Comparison of ENCODE assay signal across 7 mouse cellular contexts in the genomic region with DNA sequence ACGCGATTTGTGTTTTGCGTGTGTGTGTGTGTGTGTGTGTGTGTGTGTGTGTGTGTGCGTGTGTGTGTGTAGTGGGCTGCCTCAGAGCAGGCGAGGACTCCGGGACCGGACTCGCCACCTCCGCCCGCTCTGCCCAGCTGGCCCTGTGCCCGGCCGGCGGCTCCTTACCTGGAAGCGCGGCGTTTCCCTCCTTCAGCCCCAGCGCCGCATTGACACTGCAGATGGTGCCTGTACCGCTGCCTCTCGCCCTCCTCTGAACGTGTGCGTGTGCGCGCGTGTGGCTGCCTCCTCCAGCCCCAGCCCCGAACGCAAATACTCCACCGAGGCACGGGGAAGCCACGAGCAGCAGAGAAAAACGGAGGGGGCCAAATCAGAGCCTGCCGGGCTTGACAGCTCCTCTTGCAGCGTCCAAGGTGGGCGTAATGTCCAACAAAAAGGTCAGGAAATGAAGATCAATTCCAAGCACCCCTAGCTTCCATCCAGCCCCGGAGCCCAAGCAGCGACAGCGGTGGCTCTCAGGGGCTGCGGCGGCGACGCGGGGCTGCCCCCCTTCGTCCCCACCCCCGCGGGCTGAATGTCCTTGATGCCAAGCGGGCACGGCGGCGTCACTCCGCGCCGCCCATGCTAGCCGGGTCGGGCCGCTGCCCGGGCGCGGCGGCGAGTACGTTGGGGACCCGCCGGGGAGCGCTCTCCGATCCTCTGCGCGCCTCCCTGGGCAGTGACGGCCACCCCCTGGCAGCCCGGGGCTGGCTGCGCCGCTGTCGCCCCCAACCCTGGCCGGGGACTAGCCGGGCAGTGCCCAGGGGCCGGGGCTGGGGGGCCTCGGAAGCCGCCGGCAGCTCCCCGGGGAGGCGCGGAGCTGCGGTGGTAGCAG. TPM values are rescaled to one million over a fixed set of nuclear protein-coding genes. Genes with fewer than 3 reads are reported as not detected.
DNase-seq lines count a peak whose midpoint lies in the region; ATAC-seq and TF ChIP-seq lines count a peak whose summit lies in the region.

No protein-coding gene starts in this region.

- H3K9ac ChIP-seq in hindbrain, embryonic 15.5 days, result peak overlapping the region; percentile 95
- H3K9ac ChIP-seq in stomach, embryonic 16.5 days (ENCODE audit: low read length), result peak overlapping the region; percentile 81

- H3K27me3 ChIP-seq in cerebellum, adult 2 months (ENCODE audit: control insufficient read depth, insufficient read depth, low read length), result no peaks in the 10 kb centered on the region
- H3K27me3 ChIP-seq in hindbrain, embryonic 15.5 days, result peaks cover 8% of the 10 kb centered on the region
- H3K27me3 ChIP-seq in stomach, embryonic 16.5 days (ENCODE audit: control insufficient read depth, insufficient read depth, low read length), result peaks cover 72% of the 10 kb centered on the region

- 2% methylated on average over 78 of the region's 82 CpGs for WGBS in cerebellum, adult 2 months
- under 1% methylated on average over 79 of the region's 82 CpGs for WGBS in hindbrain, embryonic 15.5 days
- under 1% methylated on average over 78 of the region's 82 CpGs for WGBS in stomach, embryonic 16.5 days

- H3K36me3 ChIP-seq in hindbrain, embryonic 15.5 days, result no peaks in the 10 kb centered on the region
- no peaks in the 10 kb centered on the region for H3K36me3 ChIP-seq in stomach, embryonic 16.5 days (ENCODE audit: control insufficient read depth, insufficient read depth, low read length)

- ATAC-seq in hindbrain, embryonic 15.5 days (ENCODE audit: low FRiP score, low read depth), result peak; percentile 60
- ATAC-seq in stomach, embryonic 16.5 days (ENCODE audit: insufficient read depth, low FRiP score), result peak; percentile 23; the same call in 1 of the 2 replicates

- peak; percentile 45 to 50 for DNase-seq in adrenal gland, adult 18-20 months (ENCODE audit: low spot score in 2 of 2)
- DNase-seq in cerebellum, adult 2 months, result peak; percentile 87 to 88
- DNase-seq in frontal cortex, postnatal 10 days (ENCODE audit: low spot score in 2 of 2), result peak; percentile 59 to 64
- peak; percentile 74 to 80 for DNase-seq in left cerebral cortex, adult 18-20 months (ENCODE audit: low spot score in 2 of 2)
- peak; percentile 55 to 72 for DNase-seq in lung, postnatal 4 days

- H3K4me1 ChIP-seq in cerebellum, adult 2 months (ENCODE audit: control insufficient read depth, insufficient read depth, low read length), result peaks cover 8% of the 10 kb centered on the region
- peaks cover 42% of the 10 kb centered on the region for H3K4me1 ChIP-seq in hindbrain, embryonic 15.5 days (replicated peaks)
- 0 out of 2 replicates have a peak, but pooled peaks cover 9% of the 10 kb centered on the region for H3K4me1 ChIP-seq in stomach, embryonic 16.5 days (ENCODE audit: control insufficient read depth, insufficient read depth, low read length)

- H3K27ac ChIP-seq in cerebellum, adult 2 months (ENCODE audit: insufficient read depth, low read length), result peak overlapping the region; percentile 80
- H3K27ac ChIP-seq in hindbrain, embryonic 15.5 days (replicated peaks), result peak overlapping the region; percentile 94
- H3K27ac ChIP-seq in stomach, embryonic 16.5 days (ENCODE audit: low read length), result no peak overlapping the region

- peak; percentile 27; the same call in 1 of the 2 replicates for TF ChIP-seq POLR2A in cerebellum, adult 2 months (IDR thresholded peaks at IDR 0.05; ENCODE audit: borderline replicate concordance, insufficient read depth, low read length)

- TF ChIP-seq CTCF in cerebellum, adult 2 months (IDR thresholded peaks at IDR 0.05; ENCODE audit: borderline replicate concordance, insufficient read depth, low read depth, low read length), result no peak

- peak overlapping the region; percentile 87 for H3K4me3 ChIP-seq in cerebellum, adult 2 months (replicated peaks; ENCODE audit: insufficient read depth, low read depth, low read length)
- H3K4me3 ChIP-seq in hindbrain, embryonic 15.5 days, result peak overlapping the region; percentile 78
- H3K4me3 ChIP-seq in stomach, embryonic 16.5 days (replicated peaks; ENCODE audit: low read length), result peak overlapping the region; percentile 66

- peak overlapping the region; percentile 75 for H3K4me2 ChIP-seq in hindbrain, embryonic 15.5 days
- peak overlapping the region; percentile 96 for H3K4me2 ChIP-seq in stomach, embryonic 16.5 days (ENCODE audit: low read depth, low read length)

- no peaks in the 10 kb centered on the region for H3K9me3 ChIP-seq in hindbrain, embryonic 15.5 days
- H3K9me3 ChIP-seq in stomach, embryonic 16.5 days (replicated peaks; ENCODE audit: control insufficient read depth, low read length), result no peaks in the 10 kb centered on the region

RNA-seq across cellular contexts. Expression of gene Plxna4, which starts 0.6 kb away (rescaled TPM):
- total RNA-seq in adrenal gland, adult 18-20 months (2021), result 1 to 10 TPM; 4.5 to 6.7 TPM
- 15.1 and 15.6 TPM in 2 replicates for polyA plus RNA-seq in cerebellum, adult 2 months (2012; rRNA removed)
- 17.1 and 17.5 TPM in 2 replicates for polyA plus RNA-seq in hindbrain, embryonic 15.5 days (2015; fragmentation: Nextera tagmentation; extraction: Ambion mirVana)
- 10 to 100 TPM; 56.3 to 61.4 TPM for total RNA-seq in left cerebral cortex, adult 18-20 months (2021)
- polyA plus RNA-seq in stomach, embryonic 16.5 days (2015; fragmentation: Nextera tagmentation; extraction: Ambion mirVana), result 1.9 TPM in 2 replicates
